Mouse (Mus musculus) urinary bladder, postnatal 25 days (tissue): Measurements from ENCODE around the gene AC161166.1.

Experiments
- DNase-seq: peaks from one replicate; pipeline ENCODE4 v3.0.0; 2022; ENCODE audit warnings: low spot score

Gene AC161166.1

GRCm38 (mm10) chr7:24461376-24462051 is 50.7 kb downstream of the AC161166.1 start:
- DNase-seq, result no peak
